Mouse (Mus musculus): ENCODE results near the gene Olfr605.

GRCm38 (mm10) chr7:103398981-103399380 lies 46.3 kb downstream of the Olfr605 start:
- TF ChIP-seq POLR2A (IDR thresholded peaks at IDR 0.05; ENCODE audit: low read depth, low read length): no peak
- no peak for TF ChIP-seq CTCF (IDR thresholded peaks at IDR 0.05; ENCODE audit: extremely low read depth, insufficient read depth, insufficient read length, insufficient replicate concordance)
